Mouse (Mus musculus): ENCODE measurements at regions not wholly inside any gene's neighbourhood (a gene's known extent, or its start where the extent isn't known, plus 50 kb on each side); places are given as distances from the start of the nearest gene placed in this dataset.

- TF ChIP-seq CTCF (IDR thresholded peaks at IDR 0.05), result no peak
- TF ChIP-seq EP300 (IDR thresholded peaks at IDR 0.05), result no peak
Observed at GRCm38 (mm10) chr2:9349994-9350393, 531.1 kb upstream of the 4930412O13Rik start.
